In the genomic region with DNA sequence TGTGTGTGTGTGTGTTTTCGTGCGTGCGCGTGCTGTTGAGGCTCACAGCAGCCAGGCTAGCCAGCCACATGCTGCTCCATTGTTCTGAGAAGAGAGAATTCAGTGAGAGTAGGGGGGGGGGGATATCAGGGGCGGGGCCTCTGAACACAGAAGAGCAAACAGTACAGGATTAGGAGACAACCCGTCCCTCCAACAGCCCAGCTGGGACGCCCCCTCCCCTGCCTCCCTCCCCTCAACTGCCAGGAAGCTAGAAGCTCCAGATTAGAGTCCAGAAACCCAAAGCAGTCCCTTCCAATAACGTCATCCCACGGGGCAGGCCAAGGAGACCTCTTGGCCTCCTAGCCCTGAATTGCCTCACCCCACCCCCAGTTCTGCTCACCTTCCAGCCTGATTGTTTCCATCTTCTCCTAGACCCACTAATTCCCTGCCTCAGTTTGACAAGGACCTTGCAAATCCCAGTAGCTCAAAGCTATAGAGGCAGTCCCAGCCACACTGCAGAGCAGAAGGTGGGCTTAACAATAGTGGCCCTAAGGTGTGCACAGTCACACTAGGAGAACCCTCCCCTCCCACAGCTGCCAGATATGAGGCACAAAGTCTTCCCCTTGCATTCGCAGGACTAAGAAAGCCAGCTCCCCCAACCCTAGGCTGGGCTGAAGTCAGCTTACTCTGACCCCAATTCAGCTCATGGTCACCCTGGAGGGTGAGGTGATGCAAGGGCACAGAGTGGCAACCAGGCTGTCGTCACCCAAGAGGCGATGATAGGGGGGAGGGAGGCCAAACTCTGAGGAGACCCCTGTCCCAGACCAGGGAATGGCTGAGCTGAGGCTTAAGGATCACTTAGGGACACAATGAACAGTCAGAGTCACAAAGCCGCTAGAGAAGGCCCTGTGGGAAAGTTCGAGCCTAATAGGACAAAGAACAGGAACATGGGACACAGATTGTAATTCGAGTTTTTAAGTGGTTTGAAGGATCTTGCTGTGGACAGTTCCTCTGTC, we compare ENCODE assay signal across 7 mouse cellular contexts. TPM values are rescaled to one million over a fixed set of nuclear protein-coding genes. Genes with fewer than 3 reads are reported as not detected.
DNase-seq lines count a peak whose midpoint lies in the region; ATAC-seq and TF ChIP-seq lines count a peak whose summit lies in the region.

No protein-coding gene starts in this region.

- H3K9ac ChIP-seq in limb, embryonic 15.5 days: no peak overlapping the region

- 2% methylated on average over 15 of the region's 15 CpGs for WGBS in forebrain, embryonic 10.5 days
- 9% methylated on average over 15 of the region's 15 CpGs for WGBS in limb, embryonic 15.5 days
- 19% methylated on average over 15 of the region's 15 CpGs for WGBS in small intestine, adult 2 months

- peak overlapping the region; percentile 92 for H3K27ac ChIP-seq in forebrain, embryonic 10.5 days
- H3K27ac ChIP-seq in limb, embryonic 15.5 days: no peak overlapping the region
- H3K27ac ChIP-seq in small intestine, adult 2 months (ENCODE audit: insufficient read depth, low read depth, low read length): no peak overlapping the region

- H3K27me3 ChIP-seq in forebrain, embryonic 10.5 days (ENCODE audit: poor library complexity, severe bottlenecking): peaks cover 22% of the 10 kb centered on the region
- H3K27me3 ChIP-seq in limb, embryonic 15.5 days: 0 out of 2 replicates have a peak, but pooled peaks cover 3% of the 10 kb centered on the region
- H3K27me3 ChIP-seq in small intestine, adult 2 months (ENCODE audit: control insufficient read depth, insufficient read depth, low read length): no peaks in the 10 kb centered on the region

- no peak for TF ChIP-seq POLR2A in small intestine, adult 2 months (IDR thresholded peaks at IDR 0.05; ENCODE audit: low read depth, low read length)

- no peak for ATAC-seq in limb, embryonic 15.5 days (ENCODE audit: insufficient number of reproducible peaks, low FRiP score, low TSS enrichment, low read depth)

- DNase-seq in testis, postnatal 10 days (ENCODE audit: low spot score): peak; percentile 49
- no peak for DNase-seq in testis, postnatal 14 days (ENCODE audit: low spot score)
- peak; percentile 71 for DNase-seq in forebrain, embryonic 10.5 days (ENCODE audit: extremely low spot score, low spot score)
- no peak for DNase-seq in frontal cortex, postnatal 10 days (ENCODE audit: low spot score in 2 of 2)
- no peak for DNase-seq in cerebellum, adult 9-11 months

- H3K36me3 ChIP-seq in forebrain, embryonic 10.5 days (replicated peaks): peaks cover 30% of the 10 kb centered on the region
- H3K36me3 ChIP-seq in limb, embryonic 15.5 days: peaks cover 7% of the 10 kb centered on the region; the same call in 1 of the 2 replicates
- no peaks in the 10 kb centered on the region for H3K36me3 ChIP-seq in small intestine, adult 2 months (ENCODE audit: control insufficient read depth, insufficient read depth, low read length)

- peak overlapping the region; percentile 75 for H3K4me3 ChIP-seq in forebrain, embryonic 10.5 days
- peak overlapping the region; percentile 72 for H3K4me3 ChIP-seq in limb, embryonic 15.5 days
- H3K4me3 ChIP-seq in small intestine, adult 2 months (ENCODE audit: low read depth, low read length): peak overlapping the region; percentile 24

- H3K4me2 ChIP-seq in limb, embryonic 15.5 days: peak overlapping the region; percentile 89

- H3K4me1 ChIP-seq in forebrain, embryonic 10.5 days: peaks cover 69% of the 10 kb centered on the region
- H3K4me1 ChIP-seq in limb, embryonic 15.5 days: peaks cover 62% of the 10 kb centered on the region
- H3K4me1 ChIP-seq in small intestine, adult 2 months (ENCODE audit: control insufficient read depth, insufficient read depth, insufficient read length, low read length): peaks cover 24% of the 10 kb centered on the region

- TF ChIP-seq CTCF in small intestine, adult 2 months (IDR thresholded peaks at IDR 0.05; ENCODE audit: extremely low read depth, insufficient read length, insufficient replicate concordance, low read depth, low read length): no peak

- H3K9me3 ChIP-seq in forebrain, embryonic 10.5 days: no peaks in the 10 kb centered on the region
- no peaks in the 10 kb centered on the region for H3K9me3 ChIP-seq in limb, embryonic 15.5 days

RNA-seq across cellular contexts. Expression of gene Carhsp1, which starts 1.6 kb away (rescaled TPM):
- 137 and 143 TPM in 2 replicates for polyA plus RNA-seq in forebrain, embryonic 10.5 days (2016; fragmentation: Nextera tagmentation; extraction: Ambion mirVana)
- 85.1 and 85.5 TPM in 2 replicates for polyA plus RNA-seq in limb, embryonic 15.5 days (2015; fragmentation: Nextera tagmentation; extraction: Ambion mirVana)
- polyA plus RNA-seq in small intestine, adult 2 months (2012; rRNA removed): 31.8 and 61.6 TPM in 2 replicates

RNA-seq across cellular contexts. Expression of gene Gm5767, which starts 10.2 kb away (rescaled TPM):
- 0.26 TPM in 1 of 2 replicates, not detected in the other for polyA plus RNA-seq in forebrain, embryonic 10.5 days (2016; fragmentation: Nextera tagmentation; extraction: Ambion mirVana)
- 0.32 TPM in 1 of 2 replicates, not detected in the other for polyA plus RNA-seq in limb, embryonic 15.5 days (2015; fragmentation: Nextera tagmentation; extraction: Ambion mirVana)
- 0.42 TPM in 1 of 2 replicates, not detected in the other for polyA plus RNA-seq in small intestine, adult 2 months (2012; rRNA removed)

RNA-seq across cellular contexts. Expression of gene Tmem186, which starts 32.8 kb away (rescaled TPM):
- polyA plus RNA-seq in forebrain, embryonic 10.5 days (2016; fragmentation: Nextera tagmentation; extraction: Ambion mirVana): 27.1 and 27.5 TPM in 2 replicates
- 18.8 and 20.4 TPM in 2 replicates for polyA plus RNA-seq in limb, embryonic 15.5 days (2015; fragmentation: Nextera tagmentation; extraction: Ambion mirVana)
- 6.2 and 8.6 TPM in 2 replicates for polyA plus RNA-seq in small intestine, adult 2 months (2012; rRNA removed)

RNA-seq across cellular contexts. Expression of gene Pmm2, which starts 32.9 kb away (rescaled TPM):
- polyA plus RNA-seq in forebrain, embryonic 10.5 days (2016; fragmentation: Nextera tagmentation; extraction: Ambion mirVana): 49.8 and 54.4 TPM in 2 replicates
- polyA plus RNA-seq in limb, embryonic 15.5 days (2015; fragmentation: Nextera tagmentation; extraction: Ambion mirVana): 52.8 and 55.1 TPM in 2 replicates
- 116 and 240 TPM in 2 replicates for polyA plus RNA-seq in small intestine, adult 2 months (2012; rRNA removed)

Comparison
In these comparisons a context has a peak if more than half of its experiments do, and no peak if none do; other contexts are left out.
1. DNase-seq: peak in testis, postnatal 10 days (single experiment) and forebrain, embryonic 10.5 days (single experiment); none in testis, postnatal 14 days (single experiment), frontal cortex, postnatal 10 days (0 of 2) and cerebellum, adult 9-11 months (single experiment).
2. H3K4me3 ChIP-seq: peak in every context shown above with its lines; median percentile 75 in forebrain, embryonic 10.5 days; 72 in limb, embryonic 15.5 days; 24 in small intestine, adult 2 months.